Mouse (Mus musculus) midbrain, embryonic 12.5 days (tissue): ENCODE measurements around the gene Tinf2. TPM values are rescaled to one million over a fixed set of nuclear protein-coding genes. Genes with fewer than 3 reads are reported as not detected.

Experiments
- ATAC-seq: fragments of 200-750 bp; cut with Nextera tagmentation; 2 replicates; pipeline ENCODE4 v1.8.0; 2017; ENCODE audit warnings: low read depth, moderate TSS enrichment, moderate library complexity; ENCODE audit not compliant: low FRiP score
- H3K27ac ChIP-seq: fragments of 300-500 bp; sonication (generic); replicated peaks from 2 replicates; pipeline ENCODE4 v1.5.1; 2016; ENCODE audit warnings: mild to moderate bottlenecking
- H3K27me3 ChIP-seq: fragments of 300-500 bp; sonication (generic); 2 replicates; pipeline ENCODE4 v1.6.1; 2016; ENCODE audit warnings: mild to moderate bottlenecking
- H3K36me3 ChIP-seq: fragments of 300-500 bp; sonication (generic); 2 replicates; pipeline ENCODE4 v1.6.1; 2016
- H3K4me1 ChIP-seq: fragments of 300-500 bp; sonication (generic); 2 replicates; pipeline ENCODE4 v1.6.1; 2016
- H3K4me2 ChIP-seq: fragments of 300-500 bp; sonication (generic); replicated peaks from 2 replicates; pipeline ENCODE4 v1.6.1; 2016; ENCODE audit warnings: mild to moderate bottlenecking, moderate library complexity
- H3K4me3 ChIP-seq: fragments of 300-500 bp; sonication (generic); 2 replicates; pipeline ENCODE4 v1.5.1; 2016; ENCODE audit warnings: mild to moderate bottlenecking
- H3K9ac ChIP-seq: fragments of 300-500 bp; sonication (generic); replicated peaks from 2 replicates; pipeline ENCODE4 v1.6.1; 2016; ENCODE audit warnings: mild to moderate bottlenecking, moderate library complexity
- H3K9me3 ChIP-seq: fragments of 300-500 bp; sonication (generic); 2 replicates; pipeline ENCODE4 v1.6.1; 2016; ENCODE audit warnings: mild to moderate bottlenecking
- WGBS: fragments of 180-500 bp; shearing (Covaris S2); methylation state at CpG from one replicate; pipeline ENCODE4 v1.1.7; 2016; 5-methylcytosine and 5-hydroxymethylcytosine counted together
- polyA plus RNA-seq: library from polyadenylated mRNA; unstranded; fragments of >200 nt; fragmentation: Nextera tagmentation; extraction: Ambion mirVana; gene quantifications from 2 replicates; pipeline ENCODE4 v1.2.1, GENCODE M21; 2016

Tinf2 gene
- 53.5 and 55.4 TPM in 2 replicates for polyA plus RNA-seq

- Histone ChIP-seq H3K9me3 (no peaks in the 10 kb centered on the region), H3K4me1 (peaks cover 11% of the 10 kb centered on the region)
These were observed at the start of gene Tinf2 for GRCm38 (mm10) chr14:55681160-55682117. Gene Tinf2 (minus strand): TSS chr14:55681820.

GRCm38 (mm10) chr14:55730531-55731032 lies 49.0 kb upstream of the Tinf2 start:
- ATAC-seq = no peak
- no peak overlapping the region for H3K4me2 ChIP-seq
- H3K27ac ChIP-seq = no peak overlapping the region
- H3K4me3 ChIP-seq = no peak overlapping the region
- WGBS = 81% methylated on average over 7 of the region's 7 CpGs
- no peak overlapping the region for H3K9ac ChIP-seq
- no peaks in the 10 kb centered on the region for H3K36me3 ChIP-seq
- no peaks in the 10 kb centered on the region for H3K4me1 ChIP-seq
- no peaks in the 10 kb centered on the region; the same call in 1 of the 2 replicates for H3K27me3 ChIP-seq
- no peaks in the 10 kb centered on the region for H3K9me3 ChIP-seq

More at GRCm38 (mm10) chr14:55681160-55682117, at the start of gene Tinf2:
- peaks cover 36% of the 10 kb centered on the region for H3K36me3 ChIP-seq
- WGBS = under 1% methylated on average over 65 of the region's 66 CpGs
- H3K27ac ChIP-seq = peak within 1 kb of the TSS; percentile 56; the same call in 1 of the 2 replicates
- peak within 1 kb of the TSS; percentile 75 for H3K4me2 ChIP-seq
- H3K27me3 ChIP-seq = no peaks in the 10 kb centered on the region
- peak within 1 kb of the TSS; percentile 72 for H3K4me3 ChIP-seq
- H3K9ac ChIP-seq = peak within 1 kb of the TSS; percentile 73
- peak; percentile 98 for ATAC-seq

GRCm38 (mm10) chr14:55730116-55730515 lies 48.5 kb upstream of the Tinf2 start:
- no peaks in the 10 kb centered on the region for H3K9me3 ChIP-seq
- H3K9ac ChIP-seq = no peak overlapping the region
- no peak for ATAC-seq
- no peak overlapping the region for H3K4me2 ChIP-seq
- H3K27me3 ChIP-seq = no peaks in the 10 kb centered on the region; the same call in 1 of the 2 replicates
- H3K27ac ChIP-seq = no peak overlapping the region
- H3K36me3 ChIP-seq = no peaks in the 10 kb centered on the region
- H3K4me3 ChIP-seq = no peak overlapping the region
- H3K4me1 ChIP-seq = no peaks in the 10 kb centered on the region
- WGBS = 73% methylated on average over 7 of the region's 7 CpGs

GRCm38 (mm10) chr14:55727889-55728685 lies 46.5 kb upstream of the Tinf2 start:
- WGBS = 74% methylated on average over 8 of the region's 8 CpGs

GRCm38 (mm10) chr14:55726261-55726660 lies 44.6 kb upstream of the Tinf2 start:
- H3K36me3 ChIP-seq = no peaks in the 10 kb centered on the region
- H3K4me2 ChIP-seq = no peak overlapping the region
- H3K9ac ChIP-seq = no peak overlapping the region
- H3K4me1 ChIP-seq = peaks cover 5% of the 10 kb centered on the region; the same call in 1 of the 2 replicates
- no peaks in the 10 kb centered on the region for H3K9me3 ChIP-seq
- H3K4me3 ChIP-seq = no peak overlapping the region
- ATAC-seq = no peak
- no peaks in the 10 kb centered on the region; the same call in 1 of the 2 replicates for H3K27me3 ChIP-seq
- H3K27ac ChIP-seq = no peak overlapping the region

More at GRCm38 (mm10) chr14:55727889-55728685, 46.5 kb upstream of the Tinf2 start:
- no peak overlapping the region for H3K9ac ChIP-seq
- H3K9me3 ChIP-seq = no peaks in the 10 kb centered on the region
- H3K27ac ChIP-seq = no peak overlapping the region
- no peaks in the 10 kb centered on the region for H3K36me3 ChIP-seq
- H3K27me3 ChIP-seq = no peaks in the 10 kb centered on the region; the same call in 1 of the 2 replicates
- ATAC-seq = no peak
- H3K4me1 ChIP-seq = no peaks in the 10 kb centered on the region
- H3K4me2 ChIP-seq = no peak overlapping the region
- H3K4me3 ChIP-seq = no peak overlapping the region

GRCm38 (mm10) chr14:55724411-55724871 lies 42.8 kb upstream of the Tinf2 start:
- H3K27ac ChIP-seq = no peak overlapping the region
- no peak overlapping the region for H3K4me2 ChIP-seq
- H3K9ac ChIP-seq = no peak overlapping the region
- WGBS = 76% methylated on average over 8 of the region's 8 CpGs
- H3K36me3 ChIP-seq = peaks cover 4% of the 10 kb centered on the region; the same call in 1 of the 2 replicates
- H3K9me3 ChIP-seq = no peaks in the 10 kb centered on the region
- H3K4me1 ChIP-seq = peaks cover 7% of the 10 kb centered on the region; the same call in 1 of the 2 replicates
- no peak for ATAC-seq
- no peak overlapping the region for H3K4me3 ChIP-seq
- no peaks in the 10 kb centered on the region; the same call in 1 of the 2 replicates for H3K27me3 ChIP-seq

GRCm38 (mm10) chr14:55723433-55723832 lies 41.8 kb upstream of the Tinf2 start:
- Histone ChIP-seq H3K4me1 (peaks cover 7% of the 10 kb centered on the region; the same call in 1 of the 2 replicates), H3K4me2 (no peak overlapping the region), H3K27me3 (no peaks in the 10 kb centered on the region; the same call in 1 of the 2 replicates), H3K36me3 (peaks cover 12% of the 10 kb centered on the region), H3K9ac (no peak overlapping the region), H3K27ac (no peak overlapping the region), H3K4me3 (no peak overlapping the region), H3K9me3 (no peaks in the 10 kb centered on the region)
- 98% methylated on average over 7 of the region's 7 CpGs for WGBS
- ATAC-seq = no peak

GRCm38 (mm10) chr14:55722438-55722945 lies 40.9 kb upstream of the Tinf2 start:
- H3K27ac ChIP-seq = peak overlapping the region; percentile 80
- peaks cover 17% of the 10 kb centered on the region for H3K36me3 ChIP-seq
- WGBS = 52% methylated on average over 8 of the region's 8 CpGs

GRCm38 (mm10) chr14:55721700-55722437 lies 40.2 kb upstream of the Tinf2 start, which contains the start of gene Rabggta:
Gene Rabggta (minus strand): TSS chr14:55722263.
- Histone ChIP-seq H3K9me3 (no peaks in the 10 kb centered on the region), H3K4me2 (peak within 1 kb of the TSS; percentile 61), H3K9ac (peak within 1 kb of the TSS; percentile 75), H3K27ac (peak within 1 kb of the TSS; percentile 80), H3K4me1 (peaks cover 7% of the 10 kb centered on the region; the same call in 1 of the 2 replicates), H3K27me3 (no peaks in the 10 kb centered on the region), H3K36me3 (peaks cover 22% of the 10 kb centered on the region), H3K4me3 (peak within 1 kb of the TSS; percentile 82)
- ATAC-seq = peak; percentile 93
- WGBS = under 1% methylated on average over 50 of the region's 50 CpGs

More at GRCm38 (mm10) chr14:55722438-55722945, 40.9 kb upstream of the Tinf2 start:
- Histone ChIP-seq H3K4me1 (peaks cover 7% of the 10 kb centered on the region; the same call in 1 of the 2 replicates), H3K9me3 (no peaks in the 10 kb centered on the region), H3K9ac (peak overlapping the region; percentile 75), H3K4me3 (peak overlapping the region; percentile 82), H3K4me2 (peak overlapping the region; percentile 61), H3K27me3 (no peaks in the 10 kb centered on the region)
- ATAC-seq = no peak; the same call in 1 of the 2 replicates

GRCm38 (mm10) chr14:55721076-55721475 lies 39.5 kb upstream of the Tinf2 start:
- Histone ChIP-seq H3K9ac (peak overlapping the region; percentile 75; the same call in 1 of the 2 replicates), H3K27ac (no peak overlapping the region), H3K9me3 (no peaks in the 10 kb centered on the region), H3K4me3 (peak overlapping the region; percentile 82), H3K36me3 (peaks cover 28% of the 10 kb centered on the region), H3K27me3 (no peaks in the 10 kb centered on the region), H3K4me2 (peak overlapping the region; percentile 61), H3K4me1 (peaks cover 7% of the 10 kb centered on the region; the same call in 1 of the 2 replicates)
- no peak for ATAC-seq
- 76% methylated on average over 6 of the region's 6 CpGs for WGBS
